Mouse (Mus musculus) spleen, postnatal 14 days (tissue): ENCODE results near the gene Clp1.
"Not testable (repeated sequence)": the region's sequence is repeated elsewhere in the genome, so short reads cannot be mapped to it uniquely, and the experiment has no call there.

Source experiments
- DNase-seq, 2 experiments: peaks; one replicate each; pipeline ENCODE4 v3.0.0; 2021 to 2022; ENCODE audit warnings: low spot score in 2 of 2

The Clp1 gene

DNA sequence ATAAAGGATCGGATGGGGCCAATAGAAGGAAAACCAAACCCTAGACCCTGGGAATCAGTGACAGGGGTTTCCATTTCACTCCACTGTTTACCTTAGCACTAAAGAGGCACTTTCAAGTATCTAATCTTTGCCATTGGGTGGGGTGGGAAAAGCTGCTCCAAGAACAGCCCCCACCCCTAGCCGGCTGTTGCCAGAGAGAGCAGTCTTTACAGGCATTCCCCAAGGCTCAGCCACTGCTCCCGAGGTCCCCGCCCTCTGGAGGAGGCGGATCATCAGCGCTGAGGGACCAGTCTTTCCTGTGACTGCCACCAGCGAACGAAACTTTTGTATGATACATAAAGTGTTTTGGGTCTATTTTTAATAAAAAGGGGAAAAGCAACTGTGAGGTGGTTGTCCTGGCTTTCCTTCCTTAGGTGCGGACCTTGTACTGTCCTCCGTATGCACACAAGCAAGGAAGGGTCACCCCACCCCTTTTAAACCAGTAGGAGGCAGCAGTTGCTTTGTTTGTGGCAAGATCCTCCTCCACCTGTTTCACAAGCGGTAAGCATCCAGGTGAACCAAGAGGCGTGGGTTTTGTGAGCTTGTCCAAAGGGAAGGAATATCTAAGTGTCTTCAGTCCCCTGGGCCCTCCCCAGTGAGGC lies 11.2 kb upstream of the Clp1 start:
- DNase-seq = peak in 1 of 2 experiments; percentile 9

DNA sequence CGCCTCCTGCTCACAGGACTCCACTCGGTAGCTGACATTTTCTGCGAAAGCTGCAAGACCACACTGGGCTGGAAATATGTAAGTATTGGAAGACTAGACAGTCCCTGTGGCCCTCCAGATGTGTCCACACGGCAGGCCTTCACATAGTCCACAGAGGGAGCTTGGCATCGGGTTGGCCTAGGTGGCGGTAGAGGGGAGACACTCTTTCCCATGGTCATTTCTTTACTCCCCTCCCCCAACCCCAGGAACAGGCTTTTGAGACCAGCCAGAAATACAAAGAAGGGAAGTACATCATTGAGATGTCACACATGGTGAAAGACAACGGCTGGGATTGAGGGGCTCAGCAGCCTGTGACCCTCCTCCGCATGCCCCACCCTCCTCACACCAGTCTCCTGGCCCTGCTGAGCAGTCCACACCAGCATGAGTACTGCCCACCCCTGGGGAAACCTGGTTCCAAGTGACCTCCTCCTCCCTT lies 10.3 kb upstream of the Clp1 start:
- DNase-seq = no peak

DNA sequence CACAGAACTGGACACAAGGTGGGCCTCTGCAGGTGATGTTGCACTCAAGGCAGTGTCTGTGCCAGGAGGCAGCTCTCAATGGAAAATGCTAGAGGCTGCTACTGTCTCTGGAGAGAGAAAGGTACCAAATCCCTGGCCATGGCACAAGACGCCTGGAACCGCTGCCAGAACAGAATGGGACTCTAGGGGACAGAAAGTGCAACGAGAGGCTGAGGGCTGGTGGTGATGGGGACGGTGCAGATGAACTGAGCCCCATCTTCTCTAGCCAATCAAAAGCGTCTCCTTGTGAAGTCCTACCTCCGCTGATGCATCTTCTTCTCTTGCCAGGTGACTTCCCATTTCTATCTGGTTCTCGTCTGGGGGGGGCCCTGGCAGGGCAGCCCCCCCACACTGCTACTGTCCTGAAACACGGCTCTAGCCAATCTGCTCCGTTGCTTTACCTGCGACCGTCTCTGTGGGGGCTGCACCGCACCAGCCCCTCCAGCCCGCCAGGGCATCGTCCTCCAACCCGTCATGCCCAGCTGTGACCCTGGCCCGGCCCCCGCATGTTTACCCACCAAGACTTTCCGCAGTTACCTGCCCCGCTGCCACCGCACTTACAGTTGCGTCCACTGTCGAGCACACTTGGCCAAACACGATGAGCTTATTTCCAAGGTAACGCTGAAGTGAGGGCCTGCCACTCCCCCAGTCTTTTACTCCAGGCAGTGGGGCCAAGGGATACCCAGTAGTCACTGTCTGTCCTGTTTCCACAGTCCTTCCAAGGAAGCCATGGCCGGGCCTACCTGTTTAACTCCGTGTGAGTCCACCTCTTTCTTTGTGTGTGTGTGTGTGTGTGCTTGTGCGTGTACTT lies 9.4 kb upstream of the Clp1 start:
- peak in 1 of 2 experiments; percentile 12 for DNase-seq

DNA sequence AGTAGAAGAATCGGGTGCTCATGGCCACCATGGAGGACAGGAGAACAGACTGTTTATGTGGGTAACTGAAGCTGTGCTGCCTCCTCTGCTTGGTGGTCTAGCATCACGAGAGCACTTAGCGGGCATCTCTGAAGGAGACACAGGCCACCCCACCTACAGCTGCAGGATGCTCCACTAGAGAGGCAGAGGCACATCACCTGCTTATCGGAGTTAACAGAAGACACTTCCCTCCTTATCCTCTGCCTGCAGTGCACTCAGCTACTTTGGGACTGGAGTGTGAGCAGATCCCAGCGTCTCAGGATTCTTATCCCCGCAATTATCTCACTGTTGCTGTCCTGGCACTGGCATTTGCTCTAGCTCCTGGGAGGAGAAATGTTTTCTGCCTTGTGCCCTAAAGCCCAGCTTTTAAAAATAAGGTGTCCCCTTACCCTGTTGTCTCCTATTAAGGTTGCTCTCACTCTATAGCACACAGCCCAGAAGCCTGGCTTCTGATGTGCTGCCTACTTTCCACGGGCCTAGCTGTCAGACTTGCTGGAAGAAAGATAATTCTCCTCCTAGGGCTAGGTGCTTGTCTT lies 8.3 kb upstream of the Clp1 start:
- DNase-seq = peak; percentile 53 to 59

DNA sequence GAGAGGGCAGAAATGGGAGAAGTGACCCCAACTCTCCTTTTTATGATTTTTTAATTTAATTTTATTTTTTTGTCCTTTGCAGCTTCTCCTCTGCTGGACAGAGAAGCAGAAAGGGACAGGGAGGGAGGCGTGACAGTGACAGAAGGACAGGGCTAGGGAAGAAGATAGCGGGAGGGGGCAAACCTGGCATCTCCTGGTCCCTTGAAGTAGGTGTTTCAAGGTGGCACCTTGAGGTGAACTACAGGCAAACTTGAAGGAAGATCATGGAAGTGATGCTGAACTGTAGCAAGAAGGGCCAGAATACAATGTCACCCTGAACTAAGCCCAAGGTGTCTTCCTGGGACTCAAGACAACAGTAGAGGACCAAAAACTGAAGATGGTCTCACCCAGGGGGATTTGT lies 7.8 kb upstream of the Clp1 start:
- DNase-seq = no peak

DNA sequence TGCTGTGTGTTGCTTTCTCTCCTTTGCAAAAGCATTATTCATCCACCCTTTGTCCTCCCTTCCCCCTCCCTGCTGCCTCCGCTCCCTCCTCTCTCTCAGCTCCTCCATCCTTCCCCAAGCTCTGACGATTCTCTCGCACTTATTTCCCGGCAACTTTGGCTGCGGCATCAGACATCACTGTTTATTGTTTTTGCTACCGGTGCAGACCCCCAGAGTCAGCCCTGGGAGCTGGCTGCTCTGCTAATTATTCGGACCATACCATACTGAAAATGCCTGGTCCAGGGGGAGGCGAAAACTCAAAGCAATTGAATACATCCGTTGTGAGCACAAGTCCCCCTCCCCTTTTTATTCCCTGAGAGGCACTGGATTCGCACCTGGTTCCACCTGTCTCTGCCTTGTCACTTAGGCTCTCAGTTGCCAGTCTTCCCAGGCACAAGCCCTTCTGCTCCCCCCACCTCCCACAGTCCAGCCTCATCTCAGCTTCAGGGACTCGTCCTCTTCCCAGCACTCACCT lies 7.3 kb upstream of the Clp1 start:
- peak in 1 of 2 experiments; percentile 12 for DNase-seq

DNA sequence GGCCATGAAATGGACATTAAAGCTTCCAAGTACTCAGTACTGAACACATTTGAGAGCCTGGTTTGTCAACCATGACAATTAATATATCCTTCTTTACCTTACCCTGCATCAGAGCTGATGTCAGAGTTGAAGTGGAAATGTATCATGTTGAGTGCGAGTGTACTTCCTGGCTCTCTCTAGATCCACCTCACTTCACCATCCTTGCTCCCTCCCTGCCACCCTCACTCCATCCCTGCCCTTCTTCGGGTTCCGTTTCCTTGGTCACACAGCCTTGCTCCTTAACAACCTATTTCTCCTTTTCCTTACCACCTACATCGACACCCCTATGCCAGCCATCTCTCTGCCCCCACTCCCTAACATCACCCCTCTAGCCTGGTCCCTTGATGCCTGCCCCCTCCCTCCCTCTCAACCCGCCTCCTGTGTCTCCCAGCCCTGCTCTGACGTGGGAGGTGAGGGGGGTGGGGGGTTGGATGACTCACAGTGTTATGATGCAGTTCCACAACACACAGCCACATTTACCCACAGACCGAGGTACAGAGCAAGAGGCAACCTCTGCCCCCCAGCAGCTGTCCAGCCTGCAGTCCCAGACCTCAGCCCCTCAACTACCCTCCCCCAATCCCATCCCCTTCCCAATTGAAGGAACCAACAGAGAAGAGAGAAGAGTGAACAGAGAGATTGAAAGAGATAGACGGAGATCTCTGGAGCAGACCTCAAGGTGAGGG lies 6.6 kb upstream of the Clp1 start, which contains the start of gene Ypel4:
Gene Ypel4, plus strand, starts transcription at position 480 of the 722 bp plus-strand sequence.
- DNase-seq = peak; percentile 28 to 53

DNA sequence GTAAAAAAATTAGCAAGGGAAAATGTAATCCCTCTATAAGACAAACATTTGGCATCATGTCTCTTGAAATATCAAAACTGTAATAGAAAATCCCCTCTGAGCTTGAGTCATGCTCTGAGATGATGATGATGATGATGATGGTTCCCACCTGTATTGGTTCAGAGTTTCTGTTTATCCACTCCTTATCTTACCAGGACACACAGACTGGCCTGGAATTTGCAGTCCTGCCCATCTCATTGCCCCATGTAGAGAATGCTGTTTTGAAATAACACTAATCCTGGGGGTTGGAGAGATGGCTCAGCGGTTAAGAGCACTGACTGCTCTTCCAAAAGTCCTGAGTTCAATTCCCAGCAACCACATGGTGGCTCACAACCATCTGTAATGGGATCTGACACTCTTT lies 5.2 kb upstream of the Clp1 start:
- no peak for DNase-seq

DNA sequence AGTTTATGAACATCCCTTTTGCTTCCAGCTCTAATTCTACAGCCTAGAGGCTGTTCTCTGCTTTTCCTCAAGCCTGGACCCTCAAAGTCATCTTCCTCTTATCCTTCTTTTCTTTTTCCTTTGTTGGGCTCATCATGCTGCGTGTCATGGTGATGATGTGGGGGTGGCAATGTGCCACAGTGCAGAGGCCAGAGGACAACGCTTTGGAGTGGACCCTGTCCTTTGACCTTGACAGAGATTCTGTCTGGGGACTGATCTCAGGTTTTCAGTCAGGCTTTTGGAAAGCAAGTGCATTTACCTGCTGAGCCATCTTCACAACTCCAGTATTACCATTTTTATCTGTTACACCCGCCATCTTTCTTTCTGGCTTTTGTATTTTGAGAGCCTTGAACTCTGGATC lies 4.1 kb upstream of the Clp1 start:
- DNase-seq = no peak

DNA sequence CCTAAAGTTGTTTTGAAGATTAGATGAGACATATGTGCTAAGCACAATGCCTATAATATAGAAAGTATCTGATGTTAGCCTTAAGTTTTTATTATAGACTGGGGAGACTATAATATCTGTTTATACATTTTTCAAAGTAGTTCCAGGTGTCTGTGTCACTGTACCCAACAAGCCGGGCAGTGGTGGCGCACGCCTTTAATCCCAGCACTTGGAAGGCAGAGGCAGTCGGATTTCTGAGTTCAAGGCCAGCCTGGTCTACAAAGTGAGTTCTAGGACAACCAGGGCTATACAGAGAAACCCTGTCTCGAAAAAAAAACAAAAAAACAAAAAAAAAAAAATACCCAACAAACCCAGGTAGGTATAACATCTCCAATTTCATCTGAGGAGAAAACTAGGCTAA lies 1.0 kb upstream of the Clp1 start:
- not testable (repeated sequence) for DNase-seq

DNA sequence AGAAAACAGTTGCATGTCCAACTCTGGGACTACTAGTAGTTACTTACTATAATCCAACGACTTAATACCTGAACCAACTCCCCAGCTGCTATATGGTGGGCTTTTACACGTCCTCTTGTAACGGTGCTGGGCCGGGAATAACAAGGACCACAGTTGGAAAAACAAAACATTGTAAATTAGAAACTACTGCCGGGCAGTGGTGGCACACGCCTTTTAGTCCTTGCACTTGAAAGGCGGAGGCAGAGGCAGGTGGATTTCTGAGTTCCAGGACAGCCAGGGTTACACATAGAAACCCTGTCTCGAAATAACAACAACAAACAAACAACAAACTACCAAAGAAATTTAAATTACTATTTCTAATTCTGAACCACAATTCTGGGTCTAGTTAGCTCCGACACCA lies 434 bp downstream of the Clp1 start:
- no peak for DNase-seq

DNA sequence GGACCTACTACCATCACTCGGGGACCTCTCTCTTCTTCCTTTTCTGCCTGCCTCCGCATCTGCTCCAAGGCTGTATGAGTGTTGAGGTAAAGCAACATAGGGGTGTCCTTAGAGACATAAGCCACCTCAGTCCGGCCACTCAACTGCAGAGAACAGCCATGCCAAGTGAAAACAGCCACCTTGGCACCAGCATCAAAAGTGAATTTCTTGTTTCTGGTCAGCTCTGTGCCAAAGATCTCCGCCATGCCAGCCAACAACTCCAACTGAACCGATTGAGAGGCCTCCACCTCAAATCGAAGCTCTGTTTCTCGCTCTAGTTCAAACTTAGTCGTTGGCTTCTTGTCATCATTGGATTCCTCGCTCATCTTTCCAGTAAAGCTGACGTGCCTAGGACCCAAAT lies 1.4 kb downstream of the Clp1 start:
- no peak for DNase-seq

DNA sequence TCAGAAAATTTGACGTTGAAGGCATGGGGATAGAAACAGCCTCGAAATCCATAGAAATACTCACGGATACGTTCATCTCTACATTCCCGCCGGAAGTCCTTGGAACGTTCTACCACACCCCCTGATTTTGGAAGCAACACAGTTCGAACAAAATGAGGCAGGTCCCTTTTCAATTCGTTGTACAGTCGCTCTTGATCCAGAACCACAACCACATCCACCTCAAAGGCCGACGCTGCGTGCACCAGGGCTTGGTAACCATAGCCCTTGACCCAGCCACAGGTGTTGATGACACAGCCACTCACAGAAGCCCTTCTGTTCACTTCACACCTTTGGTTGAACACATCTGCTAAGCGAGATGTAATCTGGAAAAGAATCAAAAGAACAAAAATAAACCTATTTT lies 3.3 kb downstream of the Clp1 start:
- DNase-seq = no peak

DNA sequence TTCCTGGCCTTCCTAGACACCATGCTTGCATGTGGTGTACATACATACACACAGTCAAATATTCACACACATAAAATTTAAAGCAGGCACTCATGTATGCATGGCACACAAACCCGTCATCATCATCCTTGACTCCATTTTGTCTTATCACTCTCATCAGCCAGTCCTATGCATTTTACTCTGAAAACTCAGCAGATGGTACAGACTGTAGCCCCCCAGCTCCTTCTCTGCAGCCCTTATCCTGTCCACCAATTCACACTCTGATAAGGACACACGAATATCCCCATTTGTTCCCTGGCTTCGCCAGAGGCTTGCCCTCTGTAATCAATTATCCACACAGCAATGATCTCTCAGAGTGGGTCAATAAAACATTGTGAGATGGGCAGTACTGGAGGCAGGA lies 6.0 kb downstream of the Clp1 start:
- DNase-seq = no peak

DNA sequence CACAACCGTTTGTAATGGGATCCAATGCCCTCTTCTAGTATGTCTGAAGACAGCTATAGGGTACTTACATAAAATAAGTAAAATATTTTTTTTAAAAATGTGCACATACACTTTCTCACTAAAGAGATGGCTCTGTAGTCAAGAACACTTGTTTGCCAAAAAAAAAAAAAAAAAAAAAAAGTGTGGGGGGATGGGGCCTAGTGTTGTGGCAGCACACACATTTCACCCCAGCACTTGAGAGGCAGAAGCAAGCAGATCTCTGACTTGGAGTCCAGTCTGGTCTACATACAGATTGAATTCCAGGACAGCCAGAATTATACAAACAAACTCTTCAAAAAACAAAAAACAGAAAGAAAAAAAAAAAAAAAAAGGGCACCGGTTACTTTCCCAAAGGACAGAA lies 6.4 kb downstream of the Clp1 start:
- no peak for DNase-seq

DNA sequence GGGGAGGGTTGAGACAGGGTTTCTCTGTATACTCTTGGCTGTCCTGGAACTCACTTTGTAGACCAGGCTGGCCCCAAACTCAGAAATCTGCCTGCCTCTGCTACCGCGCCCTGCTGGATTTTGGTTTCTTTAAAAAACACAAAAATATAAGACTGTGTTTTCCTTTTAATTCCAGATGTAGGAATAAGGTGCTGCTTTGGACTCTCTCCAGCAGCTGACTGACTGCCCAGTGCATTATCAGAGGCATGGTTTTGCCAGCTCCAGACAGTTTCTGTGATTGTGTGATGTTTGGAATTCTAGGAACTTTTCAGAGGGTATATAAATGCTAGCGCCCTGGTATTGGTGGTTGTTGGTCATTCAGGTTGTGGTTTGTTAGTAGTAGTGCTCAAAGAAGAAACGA lies 9.8 kb downstream of the Clp1 start:
- DNase-seq = no peak

DNA sequence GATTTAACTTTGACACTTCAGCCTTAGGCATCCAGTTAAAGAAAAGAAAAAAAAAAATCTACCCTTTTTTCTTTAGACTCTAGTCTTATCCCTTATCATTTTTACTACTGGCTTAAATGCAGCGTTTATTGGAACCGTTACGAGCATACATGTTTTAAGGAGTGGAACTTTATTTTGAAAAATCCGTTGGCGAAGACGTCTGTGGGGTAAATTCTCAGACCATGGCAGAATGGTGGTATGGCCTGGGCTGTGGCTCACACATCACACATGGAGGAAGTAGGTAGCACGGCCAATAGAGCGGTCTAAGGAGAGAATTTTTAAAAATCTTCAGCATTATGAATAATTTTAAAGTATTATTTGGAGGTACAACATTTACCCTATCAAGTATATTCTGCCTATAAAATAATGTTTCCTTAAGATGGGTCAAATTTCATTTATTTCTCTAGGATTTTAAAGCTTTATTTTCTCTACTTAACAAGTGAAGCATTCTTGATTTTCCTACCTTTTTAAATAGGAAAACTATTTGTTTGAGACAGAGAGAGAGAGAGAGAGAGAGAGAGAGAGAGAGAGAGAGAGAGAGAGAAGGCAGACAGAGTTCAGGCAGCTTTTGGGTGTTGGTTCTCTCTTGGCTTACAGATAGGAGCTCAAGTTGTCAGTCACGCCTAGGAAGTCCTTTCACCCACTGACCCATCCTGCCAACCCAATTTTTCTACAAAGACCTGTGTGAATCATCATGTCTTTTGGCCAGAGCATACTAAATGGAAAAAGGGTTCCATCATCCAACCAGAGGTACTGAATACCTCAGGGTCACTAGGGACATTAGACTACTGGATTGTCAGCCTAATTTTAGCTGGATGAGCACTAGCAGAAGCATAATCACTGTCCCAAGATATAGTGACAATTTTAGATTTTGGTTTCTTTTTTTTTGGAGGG lies 10.5 kb downstream of the Clp1 start:
- DNase-seq = no peak

DNA sequence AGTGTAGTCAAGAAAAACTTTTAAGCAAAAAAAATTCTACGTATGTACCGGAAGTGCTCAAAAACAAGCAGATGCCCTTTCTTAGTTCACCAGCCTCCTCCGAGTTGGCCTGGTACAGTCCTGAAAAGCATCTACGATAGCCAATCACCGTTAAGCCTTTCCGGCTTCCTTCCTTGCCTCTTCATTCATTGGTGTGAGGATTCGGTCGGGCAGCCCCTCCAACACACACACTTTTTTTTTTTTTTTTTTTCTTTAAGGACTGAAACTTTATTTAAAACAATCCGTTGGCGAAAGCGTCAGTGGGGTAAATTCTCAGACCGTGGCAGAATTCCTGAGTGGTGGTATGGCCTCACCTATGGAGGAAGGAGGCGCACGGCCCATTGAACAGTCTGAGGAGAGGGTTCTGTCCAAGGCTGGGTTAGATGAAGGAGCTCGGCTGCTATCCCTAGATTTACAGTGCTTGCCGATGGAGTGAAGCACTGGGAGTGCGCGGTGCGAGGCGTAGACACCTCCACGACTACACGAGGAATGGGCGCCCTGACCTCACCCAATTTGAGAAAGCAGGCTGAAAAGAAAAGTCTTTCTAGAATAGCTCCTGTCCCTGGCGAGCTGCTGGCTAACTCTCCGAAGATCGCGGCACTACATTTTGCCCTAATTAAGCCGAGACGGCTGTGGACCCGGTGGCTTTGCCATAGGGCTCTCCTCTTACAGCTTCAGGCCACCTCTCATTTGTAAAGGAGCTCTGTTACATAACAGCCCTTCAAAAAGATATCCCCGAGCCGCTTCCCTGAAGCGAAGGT lies 11.4 kb downstream of the Clp1 start:
- peak; percentile 36 to 39 for DNase-seq

DNA sequence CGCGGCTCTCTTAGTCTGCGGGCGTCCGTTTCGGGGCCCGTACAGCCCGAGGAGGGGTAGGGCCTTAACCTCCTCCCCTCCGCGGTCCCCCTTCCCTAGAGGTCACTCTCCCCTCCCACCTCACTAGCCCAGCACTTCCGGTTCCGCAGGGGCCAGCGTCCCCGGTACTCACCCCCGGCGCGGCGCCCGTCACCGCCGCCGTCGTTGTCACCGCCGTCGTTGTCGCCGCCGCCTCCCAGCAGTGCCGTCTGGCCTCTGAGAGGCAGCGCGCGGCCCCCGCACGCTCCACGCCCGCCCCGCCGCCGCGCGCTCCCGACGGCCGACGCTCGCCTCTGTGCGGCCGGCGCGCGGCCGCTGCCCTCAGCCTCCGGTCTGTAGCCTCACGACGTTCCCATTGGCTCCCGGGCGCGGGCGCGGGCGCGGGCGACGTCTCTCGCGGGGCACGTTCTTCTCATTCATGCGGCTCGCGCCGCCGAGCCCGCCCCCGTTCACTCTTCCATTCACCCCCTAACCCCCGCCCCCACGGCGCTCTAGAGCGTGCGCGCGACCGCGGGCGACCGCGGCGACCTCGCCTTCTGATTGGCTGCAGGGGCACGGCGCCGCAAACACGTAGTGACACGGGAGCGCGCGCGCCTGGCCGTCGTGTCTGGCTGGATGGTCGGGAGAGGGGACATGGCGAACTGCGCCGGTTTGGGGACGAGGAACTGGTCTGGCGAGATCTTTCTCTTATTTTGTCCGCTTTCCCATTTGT lies 12.2 kb downstream of the Clp1 start, which contains the start of gene Zdhhc5:
Gene Zdhhc5, minus strand, starts transcription at position 370 of the 751 bp plus-strand sequence.
- peak; percentile 97 to 99 for DNase-seq
